Mouse (Mus musculus) brain, embryonic 14.5 days (tissue): ENCODE measurements around the gene Rab1a.

Source experiments
- CTCF ChIP-seq: fragments of 200-500 bp; IDR thresholded peaks from 2 replicates; pipeline ENCODE4 v1.5.1; 2012; ENCODE audit warnings: inconsistent platforms, mild to moderate bottlenecking, moderate library complexity, borderline replicate concordance; ENCODE audit not compliant: insufficient read depth, insufficient read length; ENCODE audit errors: extremely low read depth
- POLR2A ChIP-seq: fragments of 200-500 bp; IDR thresholded peaks from 2 replicates; pipeline ENCODE4 v1.6.1; 2012; ENCODE audit warnings: mild to moderate bottlenecking, inconsistent platforms, borderline replicate concordance; ENCODE audit not compliant: poor library complexity, insufficient read depth, insufficient read length, severe bottlenecking; ENCODE audit errors: extremely low read depth

GRCm38 (mm10) chr11:20262628-20263380, 61.6 kb downstream of the Rab1a start:
- TF ChIP-seq POLR2A (no peak), CTCF (no peak)
